Mouse (Mus musculus) MEL (cell line): ENCODE data around the gene Nrk. TPM values are rescaled to one million over a fixed set of nuclear protein-coding genes. Genes with fewer than 3 reads are reported as not detected.

Experiments used
- DNase-seq: peaks from one replicate; pipeline ENCODE4 v3.0.0; 2011; ENCODE audit warnings: low read depth, low spot score
- H3K27ac ChIP-seq: 2 replicates; pipeline ENCODE4 v1.5.1; 2012; ENCODE audit warnings: low read depth, mild to moderate bottlenecking, control low read depth, low read length, moderate library complexity; ENCODE audit not compliant: control insufficient read depth
- H3K27me3 ChIP-seq, 2 experiments: fragments of 150-350 bp in 1 of 2; sonication (generic) in 1 of 2; 2 replicates each; pipeline ENCODE4 v1.6.1; 2012; ENCODE audit warnings: low read length in 2 of 2, mild to moderate bottlenecking in 2 of 2, improper control_type of control experiment in 1 of 2, moderate library complexity in 1 of 2; ENCODE audit not compliant: insufficient read depth in 2 of 2, control insufficient read depth in 1 of 2
- H3K36me3 ChIP-seq, 2 experiments: 2 replicates each; pipeline ENCODE4 v1.6.1; 2012 to 2014; ENCODE audit warnings: low read length in 2 of 2, improper control_type of control experiment in 1 of 2, inconsistent platforms in 1 of 2, mild to moderate bottlenecking in 1 of 2; ENCODE audit not compliant: insufficient read depth in 2 of 2, control insufficient read depth in 1 of 2
- H3K4me1 ChIP-seq, 2 experiments: fragments of 150-350 bp in 1 of 2; sonication (generic) in 1 of 2; 2 replicates each; pipeline ENCODE4 v1.6.1; 2012; ENCODE audit warnings: low read length in 2 of 2, improper control_type of control experiment in 1 of 2, mild to moderate bottlenecking in 1 of 2; ENCODE audit not compliant: insufficient read depth in 2 of 2, control insufficient read depth in 1 of 2
- H3K4me3 ChIP-seq, 2 experiments: fragments of 150-350 bp in 1 of 2; sonication (generic) in 1 of 2; 2 replicates each; pipeline ENCODE4 v1.5.1; 2012; ENCODE audit warnings: low read depth in 2 of 2, low read length in 2 of 2, mild to moderate bottlenecking in 2 of 2, moderate library complexity in 2 of 2, control low read depth in 1 of 2, improper control_type of control experiment in 1 of 2; ENCODE audit not compliant: control insufficient read depth in 1 of 2, insufficient read depth in 1 of 2
- H3K79me2 ChIP-seq: 2 replicates; pipeline ENCODE4 v1.6.1; 2012; ENCODE audit warnings: mild to moderate bottlenecking, low read length, moderate library complexity; ENCODE audit not compliant: control insufficient read depth, poor library complexity, insufficient read depth
- H3K9ac ChIP-seq: 2 replicates; pipeline ENCODE4 v1.6.1; 2012; ENCODE audit warnings: low read depth, mild to moderate bottlenecking, control low read depth, low read length, moderate library complexity; ENCODE audit not compliant: control insufficient read depth, poor library complexity, severe bottlenecking
- H3K9me3 ChIP-seq: fragments of 150-350 bp; sonication (generic); replicated peaks from 2 replicates; pipeline ENCODE4 v1.6.1; 2012; ENCODE audit warnings: mild to moderate bottlenecking, low read length, improper control_type of control experiment, moderate library complexity; ENCODE audit not compliant: insufficient read depth
- BHLHE40 ChIP-seq: IDR thresholded peaks from 2 replicates; pipeline ENCODE4 v1.6.1; 2012; ENCODE audit warnings: low read depth, mild to moderate bottlenecking, inconsistent platforms, low read length, improper control_type of control experiment, borderline replicate concordance
- CHD1 ChIP-seq: IDR thresholded peaks from 2 replicates; pipeline ENCODE4 v1.6.1; 2012; ENCODE audit warnings: low read depth, mild to moderate bottlenecking, inconsistent platforms, low read length, improper control_type of control experiment
- E2F4 ChIP-seq: IDR thresholded peaks from 2 replicates; pipeline ENCODE4 v1.6.1; 2011; ENCODE audit warnings: low read depth, low read length, improper control_type of control experiment, borderline replicate concordance
- ELF1 ChIP-seq: IDR thresholded peaks from 2 replicates; pipeline ENCODE4 v1.6.1; 2014; ENCODE audit warnings: low read depth, mild to moderate bottlenecking, inconsistent platforms, low read length, improper control_type of control experiment, moderate library complexity
- GATA1 ChIP-seq: IDR thresholded peaks from 2 replicates; pipeline ENCODE4 v1.6.1; 2011; ENCODE audit warnings: low read depth, low read length, improper control_type of control experiment
- HCFC1 ChIP-seq: IDR thresholded peaks from 2 replicates; pipeline ENCODE4 v1.6.1; 2012; ENCODE audit warnings: low read depth, mild to moderate bottlenecking, inconsistent platforms, low read length, improper control_type of control experiment, moderate library complexity
- KAT2A ChIP-seq: conservative IDR thresholded peaks from 2 replicates; pipeline ENCODE4 v1.6.1; 2012; ENCODE audit warnings: low read depth, low read length, improper control_type of control experiment, inconsistent platforms
- MAX ChIP-seq: IDR thresholded peaks from 2 replicates; pipeline ENCODE4 v1.6.1; 2011; ENCODE audit warnings: low read length, improper control_type of control experiment
- MAZ ChIP-seq: IDR thresholded peaks from 2 replicates; pipeline ENCODE4 v1.6.1; 2012; ENCODE audit warnings: low read depth, mild to moderate bottlenecking, inconsistent platforms, low read length, improper control_type of control experiment
- MEF2A ChIP-seq: IDR thresholded peaks from 2 replicates; pipeline ENCODE4 v1.6.1; 2014; ENCODE audit warnings: low read depth, mild to moderate bottlenecking, inconsistent platforms, low read length, improper control_type of control experiment; ENCODE audit not compliant: poor library complexity, insufficient replicate concordance, severe bottlenecking; ENCODE audit errors: extremely low read depth
- MXI1 ChIP-seq: IDR thresholded peaks from 2 replicates; pipeline ENCODE4 v1.6.1; 2011; ENCODE audit warnings: mild to moderate bottlenecking, low read depth, low read length, improper control_type of control experiment
- NRF1 ChIP-seq: IDR thresholded peaks from 2 replicates; pipeline ENCODE4 v1.6.1; 2014; ENCODE audit warnings: low read depth, mild to moderate bottlenecking, inconsistent platforms, low read length, improper control_type of control experiment, moderate library complexity; ENCODE audit not compliant: poor library complexity, insufficient read depth, severe bottlenecking
- POLR2A ChIP-seq, 2 experiments: IDR thresholded peaks; 2 replicates each; pipeline ENCODE4 v1.6.1; 2011 to 2012; ENCODE audit warnings: low read length in 2 of 2, mild to moderate bottlenecking in 2 of 2, control low read depth in 1 of 2, improper control_type of control experiment in 1 of 2, low read depth in 1 of 2, moderate library complexity in 1 of 2; ENCODE audit not compliant: control insufficient read depth in 1 of 2, insufficient read depth in 1 of 2, poor library complexity in 1 of 2
- POLR2AphosphoS2 ChIP-seq: IDR thresholded peaks from 2 replicates; pipeline ENCODE4 v1.6.1; 2011; ENCODE audit warnings: low read length, improper control_type of control experiment
- POLR2AphosphoS5 ChIP-seq: IDR thresholded peaks from 2 replicates; pipeline ENCODE4 v1.6.1; 2012; ENCODE audit warnings: low read depth, borderline replicate concordance, mild to moderate bottlenecking, inconsistent platforms, low read length, moderate library complexity, mixed read lengths
- RAD21 ChIP-seq: IDR thresholded peaks from 2 replicates; pipeline ENCODE4 v1.6.1; 2011; ENCODE audit warnings: mild to moderate bottlenecking, low read depth, low read length, improper control_type of control experiment
- SIN3A ChIP-seq: IDR thresholded peaks from 2 replicates; pipeline ENCODE4 v1.6.1; 2012; ENCODE audit warnings: low read length, improper control_type of control experiment, inconsistent platforms
- SMC3 ChIP-seq: IDR thresholded peaks from 2 replicates; pipeline ENCODE4 v1.6.1; 2011; ENCODE audit warnings: low read depth, low read length, improper control_type of control experiment
- TAL1 ChIP-seq: IDR thresholded peaks from 2 replicates; pipeline ENCODE4 v1.6.1; 2012; ENCODE audit warnings: mild to moderate bottlenecking, inconsistent platforms, low read length, moderate library complexity, mixed read lengths
- UBTF ChIP-seq: IDR thresholded peaks from 2 replicates; pipeline ENCODE4 v1.6.1; 2012; ENCODE audit warnings: low read depth, mild to moderate bottlenecking, inconsistent platforms, low read length, improper control_type of control experiment, moderate library complexity, borderline replicate concordance; ENCODE audit not compliant: insufficient read depth
- USF1 ChIP-seq: IDR thresholded peaks from 2 replicates; pipeline ENCODE4 v1.6.1; 2014; ENCODE audit warnings: low read depth, mild to moderate bottlenecking, inconsistent platforms, low read length, improper control_type of control experiment, moderate library complexity
- USF2 ChIP-seq, 2 experiments: IDR thresholded peaks; 2 replicates each; pipeline ENCODE4 v1.6.1; 2011 to 2012; ENCODE audit warnings: improper control_type of control experiment in 2 of 2, low read length in 2 of 2, borderline replicate concordance in 1 of 2, inconsistent platforms in 1 of 2, low read depth in 1 of 2, mild to moderate bottlenecking in 1 of 2; ENCODE audit not compliant: insufficient read depth in 1 of 2
- polyA plus RNA-seq, 2 experiments: library from polyadenylated mRNA; stranded (reverse) in 1 of 2; unstranded in 1 of 2; fragments of >175 nt in 1 of 2; fragments of >200 nt in 1 of 2; gene quantifications; 2 replicates each; pipeline versions ENCODE4 v1.2.1 to v1.2.4; 2012; ENCODE audit warnings: low replicate concordance in 2 of 2, low read depth in 1 of 2; ENCODE audit not compliant: insufficient read length in 2 of 2, insufficient read depth in 1 of 2, missing spikeins in 1 of 2
- total RNA-seq: library from RNA; depleted of rRNA; stranded (reverse); fragments of 300-350 nt; gene quantifications from 2 replicates; pipeline ENCODE4 v1.2.3, GENCODE M21; 2012

Nrk gene
- total and polyA plus RNA-seq, 3 experiments: not detected

DNA sequence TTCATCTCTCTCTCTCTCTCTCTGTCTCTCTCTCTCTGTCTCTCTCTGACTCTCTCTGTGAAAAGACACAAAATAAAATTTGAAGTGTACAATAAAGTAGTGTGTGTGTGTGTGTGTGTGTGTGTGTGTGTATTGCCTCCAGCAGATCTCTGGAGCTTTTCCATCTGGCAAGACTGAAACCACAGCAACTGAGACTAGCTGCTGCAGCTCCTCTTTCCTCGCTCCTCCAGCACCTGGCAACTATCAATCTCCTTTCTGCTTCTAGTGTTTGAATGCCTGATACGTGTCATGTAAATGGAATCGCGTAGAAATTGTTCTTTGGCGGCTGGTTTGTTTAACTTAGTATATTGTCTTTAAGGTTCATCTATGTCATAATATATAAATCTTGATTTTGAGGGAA, 113.1 kb downstream of the Nrk start:
- Histone ChIP-seq H3K4me3 (no peak overlapping the region), H3K9ac (no peak overlapping the region), H3K36me3 (no peaks in the 10 kb centered on the region), H3K79me2 (no peaks in the 10 kb centered on the region), H3K27ac (no peak overlapping the region), H3K27me3 (no peaks in the 10 kb centered on the region), H3K4me1 (no peaks in the 10 kb centered on the region), H3K9me3 (no peaks in the 10 kb centered on the region)
- no peak for DNase-seq
- TF ChIP-seq HCFC1: no peak
- TF ChIP-seq MAZ: no peak
- no peak for TF ChIP-seq E2F4
- TF ChIP-seq UBTF: no peak
- TF ChIP-seq SIN3A: no peak
- TF ChIP-seq BHLHE40: no peak
- no peak for TF ChIP-seq TAL1

DNA sequence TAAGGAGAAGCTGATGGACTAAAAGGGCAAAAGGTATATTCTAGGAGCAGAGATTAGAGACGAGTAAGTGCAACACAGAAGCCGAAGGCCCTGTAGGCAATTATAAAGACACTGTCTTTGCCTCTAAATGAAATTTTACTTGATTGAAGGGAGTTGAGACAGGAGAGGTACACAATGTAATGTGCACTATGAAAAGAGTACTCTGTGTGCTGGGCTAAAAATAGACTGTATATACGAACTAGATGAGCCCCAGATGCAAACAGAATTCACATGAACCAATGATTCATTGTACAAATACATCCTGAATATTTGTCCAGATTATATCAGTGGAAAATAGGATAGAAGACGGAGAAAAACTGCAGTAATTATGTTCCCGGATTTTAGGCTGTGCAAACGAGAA, 113.7 kb downstream of the Nrk start:
- no peaks in the 10 kb centered on the region for H3K36me3 ChIP-seq
- no peak overlapping the region for H3K9ac ChIP-seq
- no peak overlapping the region for H3K4me3 ChIP-seq
- no peak for DNase-seq
- H3K27ac ChIP-seq: no peak overlapping the region
- no peaks in the 10 kb centered on the region for H3K4me1 ChIP-seq
- H3K9me3 ChIP-seq: no peaks in the 10 kb centered on the region
- H3K27me3 ChIP-seq: no peaks in the 10 kb centered on the region
- H3K79me2 ChIP-seq: no peaks in the 10 kb centered on the region
- no peak for TF ChIP-seq GATA1

- DNase-seq: no peak
- no peak overlapping the region for H3K27ac ChIP-seq
- H3K79me2 ChIP-seq: no peaks in the 10 kb centered on the region
- no peaks in the 10 kb centered on the region for H3K27me3 ChIP-seq
- no peaks in the 10 kb centered on the region for H3K36me3 ChIP-seq
- H3K4me3 ChIP-seq: no peak overlapping the region
- TF ChIP-seq MEF2A: no peak
- TF ChIP-seq TAL1: no peak
- TF ChIP-seq CHD1: no peak
- no peak for TF ChIP-seq MAX
- no peak for TF ChIP-seq MXI1
- TF ChIP-seq RAD21: no peak
- no peak for TF ChIP-seq NRF1
- TF ChIP-seq SMC3: no peak
- no peak for TF ChIP-seq ELF1
- TF ChIP-seq USF1: no peak
- no peak for TF ChIP-seq POLR2AphosphoS5
- TF ChIP-seq POLR2A (IDR thresholded peaks at IDR 0.05; ENCODE audit: control insufficient read depth in 1 of 2, insufficient read depth in 1 of 2, low read depth in 1 of 2, low read length in 2 of 2, poor library complexity in 1 of 2): no peak
- no peak for TF ChIP-seq KAT2A
- no peak for TF ChIP-seq POLR2AphosphoS2
- no peak for TF ChIP-seq USF2 (IDR thresholded peaks at IDR 0.05; ENCODE audit: borderline replicate concordance in 1 of 2, insufficient read depth in 1 of 2, low read depth in 1 of 2, low read length in 2 of 2)
- no peaks in the 10 kb centered on the region for H3K4me1 ChIP-seq
- no peaks in the 10 kb centered on the region for H3K9me3 ChIP-seq
- H3K9ac ChIP-seq: no peak overlapping the region
Measured at GRCm38 (mm10) chrX:139037666-139038065, 123.4 kb downstream of the Nrk start.
